Mouse (Mus musculus) A20 (cell line): ENCODE data around the gene Cacna2d4.

ENCODE experiments used
- DNase-seq: peaks from one replicate; pipeline ENCODE4 v3.0.0-alpha.2; 2011; ENCODE audit warnings: low read depth, low spot score

Gene Cacna2d4

DNA sequence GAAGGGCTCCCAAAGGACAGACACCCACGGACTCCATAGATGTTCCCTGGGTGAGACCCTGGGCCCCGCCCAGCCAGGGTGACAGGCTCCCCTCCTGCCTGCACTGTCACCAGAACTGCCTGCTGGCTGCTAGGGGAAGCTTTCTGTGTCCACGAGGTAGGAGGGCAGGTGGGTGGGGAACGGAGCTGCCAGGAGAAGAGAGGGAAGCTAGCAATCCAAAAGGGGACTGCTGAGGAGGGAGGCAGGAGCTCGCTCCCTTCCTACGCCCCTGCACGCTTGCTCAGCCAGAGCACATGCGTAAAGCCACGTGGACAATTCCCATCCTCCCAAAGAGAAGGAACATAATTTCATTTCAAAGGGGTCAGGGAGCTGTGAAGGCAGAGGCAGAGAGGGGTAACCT, 73.8 kb downstream of the Cacna2d4 start:
- DNase-seq = no peak

DNA sequence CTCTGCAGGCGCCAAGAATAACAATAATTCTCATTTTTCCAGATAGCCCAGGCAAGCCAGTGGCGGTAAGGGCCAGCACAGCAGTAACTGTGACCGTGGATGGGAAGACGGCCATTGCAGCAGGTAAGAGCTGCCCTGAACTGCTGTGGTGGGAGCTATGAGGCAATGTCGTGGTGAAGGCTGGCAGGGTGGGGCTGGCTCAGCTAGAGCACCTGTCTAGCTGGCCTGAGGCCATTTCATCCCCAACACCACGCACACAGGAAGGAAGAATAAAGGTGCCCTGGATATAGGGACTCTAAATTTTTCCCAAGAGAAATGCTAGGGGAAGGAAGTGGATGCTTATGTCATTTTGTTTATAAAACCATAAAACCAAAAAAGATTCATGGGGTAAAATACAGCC, 76.1 kb downstream of the Cacna2d4 start:
- DNase-seq = no peak

DNA sequence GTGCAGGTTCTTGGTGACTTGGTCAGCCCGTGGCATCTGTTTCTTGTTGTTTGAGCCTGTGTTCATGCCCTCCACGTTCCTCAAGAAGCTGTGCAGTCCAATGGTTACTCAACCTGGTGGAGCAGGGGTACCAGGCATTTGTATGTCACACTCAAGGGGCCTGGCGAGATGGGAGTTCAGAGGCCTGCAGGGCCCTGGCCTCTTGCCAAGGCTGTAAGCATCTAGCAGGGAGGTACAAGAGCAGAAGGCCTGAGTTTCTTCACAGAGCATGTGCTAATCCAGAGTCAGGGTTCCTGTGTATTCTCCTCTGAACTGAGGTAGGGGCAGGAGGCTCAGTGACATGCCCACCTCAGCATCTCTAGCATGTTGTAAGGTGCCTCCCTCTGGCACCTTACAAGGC, 76.8 kb downstream of the Cacna2d4 start:
- DNase-seq = no peak

DNA sequence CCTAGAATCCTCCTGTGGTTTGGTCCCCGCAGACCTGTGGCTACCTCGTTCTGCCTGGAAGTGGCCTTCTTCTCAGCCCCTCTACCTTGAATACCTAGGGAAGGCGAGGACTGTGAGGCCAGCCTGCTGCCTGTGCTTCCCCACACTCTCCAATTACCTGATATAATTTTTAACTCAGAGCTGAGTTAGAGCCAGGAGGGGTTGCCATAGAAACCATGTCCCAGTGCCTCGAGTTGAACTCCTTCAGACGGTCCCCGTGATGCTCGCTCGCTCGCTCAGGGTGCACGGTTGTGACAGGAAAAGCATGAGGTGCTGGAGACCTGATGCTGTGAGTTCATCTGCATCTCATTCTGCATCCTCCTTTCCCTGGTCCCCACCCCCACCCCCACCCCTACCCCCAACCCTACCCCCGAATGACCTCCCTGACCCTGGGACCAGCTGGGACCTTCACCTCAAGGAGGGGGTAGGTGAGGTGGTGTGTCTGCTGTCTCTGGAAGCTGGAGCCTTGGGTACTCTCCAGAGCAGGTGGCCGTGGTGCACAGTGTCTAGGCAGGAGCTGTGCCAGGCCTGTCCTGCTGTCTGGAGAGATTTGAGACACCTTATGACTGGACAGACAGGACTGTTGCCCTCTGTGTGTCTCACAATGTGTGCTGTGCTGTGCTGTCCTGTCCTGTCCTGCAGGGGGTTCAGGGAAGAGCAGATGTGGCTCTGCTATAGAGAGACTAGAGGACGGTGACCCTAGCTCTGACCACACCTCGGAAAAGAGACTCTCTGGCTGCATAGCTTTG, 77.5 kb downstream of the Cacna2d4 start:
- DNase-seq = no peak

DNA sequence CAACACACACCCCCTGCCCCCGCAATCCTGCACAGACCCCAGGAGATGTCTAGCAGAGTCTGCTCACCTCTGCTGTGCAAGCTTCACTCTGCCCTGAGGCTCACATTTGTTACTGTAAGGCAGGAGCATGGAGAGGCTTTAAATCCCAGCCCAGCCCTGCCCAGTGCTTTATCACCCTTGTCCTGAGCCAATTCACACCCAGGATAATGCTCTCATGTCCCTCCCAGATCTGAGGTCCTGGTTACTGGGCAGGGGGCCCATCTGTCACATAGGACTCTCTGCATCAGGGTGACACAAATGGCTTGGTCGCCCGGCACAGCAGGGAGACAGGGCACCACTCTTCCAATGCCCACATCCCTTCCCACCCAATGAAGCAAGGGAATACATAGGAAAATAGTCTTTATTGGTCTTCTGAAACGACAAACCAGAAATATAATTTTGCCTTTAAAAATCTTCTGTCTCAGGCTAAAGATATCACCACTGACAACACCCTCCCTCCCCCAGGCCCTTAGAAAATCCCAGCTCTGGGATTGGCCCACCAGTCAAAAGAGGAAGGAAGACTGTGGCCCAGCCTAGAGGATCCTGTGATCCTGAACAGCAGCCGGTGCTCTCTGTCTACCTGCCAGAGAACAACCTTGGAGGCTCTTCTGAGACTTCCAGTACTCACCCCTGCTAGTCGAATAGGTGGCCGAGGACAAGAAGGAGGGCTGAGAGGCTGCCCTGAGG, 78.6 kb downstream of the Cacna2d4 start:
- DNase-seq = no peak

DNA sequence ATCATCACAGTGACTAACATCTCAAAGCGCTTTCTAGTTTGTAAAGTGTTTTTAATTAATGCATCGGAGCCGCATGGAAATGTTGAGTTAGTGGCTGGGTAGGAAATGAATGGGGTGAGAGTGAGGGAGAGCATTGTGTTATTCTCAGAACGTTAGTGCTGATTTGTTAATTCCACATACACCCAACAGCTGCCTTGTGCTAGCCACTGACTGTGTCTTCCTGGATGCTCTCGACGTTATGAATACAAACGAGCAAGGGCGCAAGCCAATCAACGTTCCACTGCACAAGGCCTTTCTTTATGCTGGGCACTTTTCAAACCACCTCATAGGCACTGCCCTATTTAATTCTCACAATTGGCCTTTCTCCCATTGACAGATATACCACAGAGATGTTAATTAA, 82.4 kb downstream of the Cacna2d4 start:
- no peak for DNase-seq

DNA sequence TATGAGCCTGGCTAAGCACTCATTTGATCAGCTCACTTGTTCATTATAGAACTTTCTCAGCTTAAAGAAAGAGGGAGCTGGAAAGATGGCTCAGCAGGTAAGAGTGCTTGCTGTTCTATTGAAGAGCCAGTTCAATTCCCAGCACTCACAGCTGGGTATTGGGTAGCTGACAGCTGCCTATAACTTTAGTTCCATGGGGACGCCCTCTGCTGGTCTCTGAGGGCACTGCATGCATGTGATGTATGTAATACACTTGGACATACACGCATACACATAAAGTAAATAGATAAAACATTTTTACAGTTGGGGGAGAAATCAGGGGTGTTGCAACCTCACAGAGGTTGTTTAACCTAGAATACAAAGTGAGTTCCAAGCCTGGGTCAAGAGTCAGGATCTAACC, 83.0 kb downstream of the Cacna2d4 start:
- no peak for DNase-seq

DNA sequence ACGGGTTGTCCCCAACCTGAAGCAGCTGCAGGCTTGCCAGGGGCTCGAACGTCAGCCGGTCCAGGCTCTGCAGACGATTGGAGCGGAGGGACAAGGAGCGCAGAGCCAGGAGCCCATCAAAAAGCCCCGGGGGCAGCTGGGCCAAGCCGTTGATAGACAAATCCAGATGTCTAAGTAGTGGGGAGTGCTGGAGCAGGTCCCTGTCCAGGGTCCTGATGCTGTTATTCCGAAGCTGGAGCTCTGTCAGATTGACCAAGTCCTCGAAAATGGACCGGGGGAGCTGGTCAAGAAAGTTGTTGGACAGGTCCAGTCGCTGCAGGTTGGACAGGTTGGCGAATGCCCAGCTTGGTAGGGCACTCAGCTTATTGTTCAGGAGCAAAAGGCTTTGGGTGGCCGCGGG, 84.2 kb downstream of the Cacna2d4 start:
- no peak for DNase-seq

DNA sequence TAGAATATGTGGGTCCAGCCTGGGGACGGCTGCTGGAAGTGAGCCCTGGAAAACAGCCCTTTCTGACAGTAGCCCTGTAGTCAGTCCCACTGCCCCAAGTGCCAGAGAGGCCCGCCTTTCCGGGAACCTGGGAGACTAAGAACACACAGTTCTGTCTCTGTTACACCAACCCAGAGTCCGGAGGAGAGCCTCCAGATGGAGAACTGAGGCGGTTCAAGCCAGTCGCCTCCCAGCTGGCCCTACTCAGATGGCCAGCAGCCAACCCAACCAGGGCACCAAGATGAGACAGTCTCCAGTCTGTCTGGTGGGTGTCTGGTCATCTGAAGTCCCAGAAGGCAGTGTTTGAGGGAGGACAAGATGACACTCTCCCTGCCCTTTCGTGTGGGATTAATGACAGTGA, 85.4 kb downstream of the Cacna2d4 start:
- DNase-seq = no peak

DNA sequence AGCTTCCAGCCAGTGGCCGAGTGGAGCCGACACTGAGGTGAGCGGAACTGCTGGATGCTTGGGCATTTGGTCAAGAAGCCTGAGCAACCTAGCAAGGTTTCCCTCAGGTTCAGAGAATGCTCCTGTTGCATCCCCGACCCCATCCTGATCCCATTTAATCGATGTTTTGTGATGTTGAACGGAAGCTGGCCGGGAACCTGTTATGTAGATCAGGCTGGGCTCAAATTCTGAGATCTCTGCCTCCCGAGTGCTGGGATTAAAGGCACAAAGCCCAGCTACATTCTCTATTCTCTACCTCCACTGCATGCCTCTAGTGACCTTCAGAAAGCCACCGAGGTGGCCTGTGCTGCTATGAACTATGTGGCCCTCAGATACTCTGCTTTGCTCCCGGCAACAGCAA, 88.5 kb downstream of the Cacna2d4 start:
- DNase-seq = no peak

DNA sequence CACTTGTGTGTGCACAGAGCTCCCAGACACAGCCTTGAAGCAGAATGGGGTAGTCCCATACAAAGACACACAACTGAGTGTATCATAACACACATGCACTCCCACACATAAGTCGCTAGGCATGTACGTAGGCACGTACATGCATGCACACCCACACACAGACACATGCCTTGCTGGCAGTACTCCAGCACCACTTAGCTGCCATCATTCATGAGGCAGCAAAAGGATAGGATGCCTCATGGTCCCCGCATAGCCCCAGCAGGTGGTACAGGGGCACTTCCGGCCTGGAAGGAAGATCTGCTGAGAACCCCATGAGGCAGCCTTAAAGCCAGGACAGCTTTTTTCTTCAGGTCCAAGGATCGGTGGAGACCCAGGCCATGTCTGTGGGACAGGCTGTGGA, 89.7 kb downstream of the Cacna2d4 start:
- no peak for DNase-seq

DNA sequence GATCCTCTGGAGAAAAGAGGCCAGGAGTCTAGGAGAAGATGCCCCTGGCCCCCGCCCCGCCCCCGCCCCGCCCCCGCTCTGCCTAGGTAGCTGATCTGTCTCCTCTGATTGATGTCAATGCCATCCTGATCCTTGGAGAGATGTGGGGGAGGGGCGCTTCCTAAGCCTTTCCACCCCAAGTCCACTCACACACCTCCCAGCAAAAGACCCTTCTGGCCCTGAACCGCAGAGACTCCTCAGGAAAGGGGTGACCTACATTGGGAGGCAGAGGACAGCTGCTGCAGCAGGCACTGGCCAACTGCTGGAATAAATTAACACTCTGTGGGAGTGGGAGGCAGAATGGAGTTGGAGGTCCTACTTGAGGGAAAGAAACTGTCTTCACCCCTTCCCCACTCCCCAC, 90.2 kb downstream of the Cacna2d4 start:
- no peak for DNase-seq

DNA sequence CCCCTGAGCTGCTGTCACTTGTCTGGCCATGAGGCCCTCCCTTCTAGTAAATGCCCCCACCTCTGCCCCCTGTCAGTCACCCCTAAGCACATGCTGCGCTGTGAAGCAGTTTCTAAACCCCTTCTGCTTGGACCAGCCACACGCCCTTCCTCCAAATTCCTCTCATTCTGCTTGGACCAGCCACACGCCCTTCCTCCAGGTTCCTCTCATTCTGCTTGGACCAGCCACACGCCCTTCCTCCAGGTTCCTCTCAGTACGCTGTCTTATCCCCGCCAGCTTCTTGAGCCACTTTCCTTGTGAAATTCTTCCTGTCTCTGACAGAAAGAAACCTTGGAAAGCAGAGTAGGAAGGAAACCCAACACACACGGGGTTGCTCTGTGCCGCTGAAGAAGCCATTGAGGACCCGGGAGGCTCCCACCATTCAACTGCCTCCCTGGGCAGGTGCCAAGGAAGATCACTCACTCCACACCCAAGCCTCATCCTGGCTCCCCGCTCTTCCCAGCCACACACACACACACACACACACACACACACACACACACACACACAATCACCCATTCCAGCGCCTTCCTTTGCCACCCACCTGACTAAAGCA, 92.3 kb downstream of the Cacna2d4 start:
- no peak for DNase-seq

DNA sequence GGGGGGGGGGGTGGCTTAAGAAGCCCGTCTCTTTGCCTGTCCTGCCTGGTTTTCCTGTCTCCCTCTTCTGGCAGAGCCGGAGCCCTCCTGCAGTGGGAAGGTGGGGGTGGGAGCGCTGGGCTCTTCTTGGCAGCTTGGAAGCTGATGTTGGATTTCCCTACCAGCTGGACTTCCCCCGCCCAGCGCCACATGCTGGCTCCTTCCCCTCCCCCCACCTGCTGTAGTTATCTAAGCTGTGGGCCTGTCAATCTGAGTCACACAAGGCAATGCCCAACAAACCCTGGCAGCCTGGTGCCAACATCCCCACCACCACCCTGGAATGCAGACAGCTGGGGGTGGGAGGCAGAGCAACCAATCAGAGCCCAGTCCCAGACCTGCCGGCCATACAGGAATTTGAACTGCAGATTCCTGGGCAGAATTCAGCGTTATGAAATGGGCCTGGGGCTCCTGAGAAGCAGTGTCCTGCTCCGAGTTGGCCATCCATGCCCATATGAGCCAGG, 92.9 kb downstream of the Cacna2d4 start:
- no peak for DNase-seq

DNA sequence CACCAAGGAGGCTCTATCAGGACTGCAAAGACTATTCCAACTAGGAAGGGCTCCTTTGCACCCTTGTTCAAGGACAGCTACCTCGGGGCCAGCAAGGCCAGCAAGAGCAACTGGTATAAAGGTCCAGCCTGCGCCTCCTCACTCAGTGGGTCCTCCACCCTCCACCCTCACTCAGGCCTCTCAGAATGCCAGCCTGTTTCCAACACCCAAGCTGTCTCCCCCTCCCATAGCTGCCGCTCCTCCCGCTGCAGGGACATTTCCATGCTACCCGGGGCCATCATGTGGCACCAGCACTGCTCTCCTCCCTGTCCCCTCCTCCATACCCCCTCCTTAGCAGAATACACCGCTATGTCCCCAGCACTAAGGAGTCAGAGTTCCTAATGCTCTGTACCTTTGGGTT, 93.6 kb downstream of the Cacna2d4 start:
- no peak for DNase-seq

DNA sequence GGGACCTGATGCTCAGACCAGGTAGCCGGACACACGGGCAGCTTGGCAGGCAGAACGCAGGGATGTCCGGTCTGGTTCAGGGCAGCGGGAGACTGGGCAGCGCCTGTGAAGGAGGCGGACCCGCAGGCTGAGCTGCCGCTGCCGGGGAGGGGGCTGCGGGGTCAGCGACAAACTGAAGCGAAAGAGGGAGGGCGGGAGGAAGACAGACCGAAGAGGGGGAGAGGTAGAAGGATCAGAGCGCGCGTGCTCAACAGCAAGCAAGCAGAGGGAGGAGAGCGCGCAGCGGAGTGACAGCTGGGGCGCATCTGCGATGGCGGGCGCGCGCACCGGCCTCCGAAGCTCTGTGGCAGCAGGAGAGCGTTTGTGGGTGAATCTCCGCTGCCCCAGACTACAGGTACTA, 94.2 kb downstream of the Cacna2d4 start, which contains the start of gene Lrtm2:
Lrtm2 (minus strand) TSS at position 261 of the 400 bp plus-strand sequence.
- DNase-seq = no peak

DNA sequence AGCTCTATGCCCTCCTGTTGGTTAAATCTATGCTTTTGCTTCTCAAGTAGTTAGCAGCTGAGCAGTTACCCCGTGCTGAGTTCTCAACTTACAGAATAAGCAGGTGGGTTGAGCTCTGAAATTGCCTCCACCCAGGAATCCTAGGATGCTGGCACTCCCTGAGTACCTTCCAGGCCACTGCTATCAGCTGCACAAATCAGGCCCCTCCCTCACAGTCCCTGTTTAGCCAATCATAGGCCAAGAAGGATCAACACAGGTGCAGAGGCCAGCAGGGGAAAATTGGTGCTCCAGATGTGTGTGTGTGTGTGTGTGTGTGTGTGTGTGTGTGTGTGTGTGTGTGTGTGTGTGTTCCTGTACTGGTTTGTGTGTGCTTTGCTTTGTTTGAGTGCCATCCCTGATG, 95.8 kb downstream of the Cacna2d4 start:
- peak; percentile 54 for DNase-seq

DNA sequence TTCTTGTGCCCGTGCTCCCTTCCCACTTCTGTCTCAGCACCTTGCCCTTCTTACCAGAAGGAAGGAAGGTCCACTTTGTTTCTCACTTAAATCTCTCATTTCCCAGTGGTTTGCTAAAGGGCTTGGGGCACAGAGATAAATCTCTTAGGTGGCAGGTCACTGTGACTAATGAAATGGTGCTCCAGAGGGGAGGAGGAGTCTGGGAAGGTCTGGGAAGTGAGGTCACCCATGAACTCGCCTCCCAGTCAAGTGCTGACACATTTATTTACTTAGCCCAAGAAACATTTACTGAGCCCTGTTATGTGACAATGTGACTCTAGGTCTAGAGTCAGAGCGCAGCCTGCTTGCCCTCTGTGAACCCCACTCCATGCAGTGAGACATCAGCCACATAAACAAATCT, 96.9 kb downstream of the Cacna2d4 start:
- no peak for DNase-seq

DNA sequence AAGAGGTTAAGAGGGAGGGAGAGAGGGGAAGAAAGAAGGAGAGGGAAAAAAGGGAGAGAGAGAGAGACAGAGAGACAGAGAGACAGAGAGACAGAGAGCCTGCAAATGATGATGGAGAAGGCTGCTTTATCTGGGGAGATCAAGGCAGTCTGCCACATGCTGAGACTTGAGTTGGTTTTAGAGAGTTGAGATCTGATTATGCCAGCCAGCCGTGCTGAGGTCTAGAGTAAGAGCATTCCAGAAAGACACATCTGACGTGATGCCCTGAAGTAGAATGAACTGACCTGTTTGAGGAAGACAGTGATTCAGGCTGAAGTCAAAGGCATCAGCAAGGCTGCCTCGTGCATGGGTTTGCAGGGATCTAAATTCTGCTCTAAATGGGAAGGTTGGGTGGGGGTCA, 97.5 kb downstream of the Cacna2d4 start:
- no peak for DNase-seq

DNA sequence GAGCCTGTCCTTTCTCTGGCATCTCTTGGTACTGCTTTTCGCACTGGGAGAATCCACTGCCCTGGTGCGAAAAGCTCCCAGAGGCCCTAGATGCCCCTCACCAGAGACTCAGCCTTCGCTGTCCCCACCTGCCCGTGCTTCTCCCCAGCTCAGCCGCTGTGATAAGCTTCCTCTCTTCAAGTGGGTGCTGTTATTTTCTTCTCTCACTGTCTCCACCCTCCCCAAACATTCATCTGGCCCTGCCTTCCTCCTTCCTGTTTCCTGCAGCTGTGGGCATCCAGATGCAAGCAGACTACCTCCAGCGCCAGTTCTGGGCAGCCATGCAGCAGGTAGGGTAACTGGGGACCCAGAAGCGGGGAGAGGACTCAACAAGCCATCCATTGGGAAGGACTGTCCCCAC, 99.8 kb downstream of the Cacna2d4 start:
- peak; percentile 63 for DNase-seq

DNA sequence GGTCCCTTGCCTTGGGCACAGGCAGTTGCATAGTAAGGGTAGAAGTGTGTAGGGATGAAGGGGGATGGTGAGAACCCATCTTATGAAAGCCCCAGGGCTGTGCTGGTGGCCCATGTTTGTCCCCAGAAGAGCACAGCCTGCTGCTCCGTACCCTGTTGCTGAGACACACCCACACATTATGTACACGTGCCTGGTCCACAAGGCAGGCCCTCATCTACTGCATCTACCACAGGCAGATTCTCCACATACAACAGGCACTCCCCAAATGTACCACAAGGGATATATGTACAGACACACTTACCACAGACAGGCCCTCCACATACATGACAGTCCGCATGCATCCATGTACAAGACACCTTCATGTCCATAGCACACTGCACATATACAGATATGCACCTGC, 101.0 kb downstream of the Cacna2d4 start:
- DNase-seq = no peak

DNA sequence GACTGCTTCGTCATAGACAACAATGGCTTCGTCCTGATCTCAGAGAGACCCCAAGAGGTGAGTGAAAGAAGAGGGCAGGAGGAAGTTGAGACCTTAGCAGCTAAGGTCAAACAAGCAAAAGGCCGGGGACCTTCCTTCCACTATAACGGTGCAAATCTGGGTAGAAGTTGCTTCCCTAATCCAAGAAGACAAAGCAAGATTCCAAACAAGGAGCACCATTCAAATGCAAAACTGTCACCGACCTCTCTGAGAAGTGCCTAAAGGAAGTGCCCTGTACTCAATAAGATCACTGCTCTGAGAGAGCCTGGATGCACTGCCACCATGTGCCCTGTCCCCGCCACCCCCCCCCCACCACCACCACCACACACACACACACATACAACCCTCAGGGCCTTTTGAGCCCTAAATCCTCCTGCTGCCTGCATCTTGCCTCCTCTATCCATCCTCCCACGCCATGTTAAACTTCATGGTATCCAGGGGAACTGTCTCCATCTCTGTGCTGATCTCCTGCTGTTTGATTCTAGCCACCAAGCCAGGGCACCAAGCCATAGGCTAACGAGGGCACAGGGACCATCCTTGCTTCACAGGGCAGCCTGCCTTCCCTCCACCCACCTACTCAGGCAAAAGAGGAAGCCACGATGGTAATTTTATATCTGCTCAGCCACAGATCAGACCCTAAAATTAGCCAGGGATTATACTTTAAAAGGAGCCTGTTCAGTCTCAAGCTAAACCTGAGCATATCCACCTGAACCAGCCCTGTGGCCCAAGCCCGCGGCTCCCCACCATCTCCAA, 102.0 kb downstream of the Cacna2d4 start:
- peak; percentile 38 for DNase-seq
